Mouse (Mus musculus): ENCODE measurements around the gene Krtap4-2. TPM values are rescaled to one million over a fixed set of nuclear protein-coding genes. Genes with fewer than 3 reads are reported as not detected.
"Not testable (repeated sequence)": the region's sequence is repeated elsewhere in the genome, so short reads cannot be mapped to it uniquely, and the experiment has no call there.

Krtap4-2 gene
- polyA plus RNA-seq (2015; fragmentation: Nextera tagmentation; extraction: Ambion mirVana): not detected in 2 replicates

DNA sequence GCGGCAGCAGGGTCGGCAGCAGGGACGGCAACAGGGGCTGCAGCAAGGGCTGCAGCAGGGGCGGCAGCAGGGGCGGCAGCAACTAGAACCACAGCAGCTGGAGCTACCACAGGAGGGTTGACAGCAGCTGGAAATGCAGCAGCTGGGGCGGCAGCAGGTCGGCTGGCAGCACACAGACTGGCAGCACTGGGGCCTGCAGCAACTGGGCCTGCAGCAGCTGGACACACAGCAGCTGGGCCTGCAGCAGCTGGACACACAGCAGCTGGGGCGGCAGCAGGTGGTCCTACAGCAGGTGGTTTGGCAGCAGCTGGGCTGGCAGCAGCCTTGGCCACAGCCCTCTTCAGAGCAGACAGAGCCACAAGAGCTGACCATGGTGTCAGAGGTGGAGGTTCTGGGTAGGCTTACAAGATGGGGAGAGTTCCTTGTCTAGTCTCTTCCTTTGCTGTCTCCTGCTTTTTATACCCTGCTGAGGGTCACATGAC, at the start of gene Krtap4-2:
Krtap4-2 (minus strand) TSS at position 432 of the 482 bp plus-strand sequence.
- H3K36me3 ChIP-seq (ENCODE audit: control insufficient read depth, insufficient read depth, low read length): no peaks in the 10 kb centered on the region
- no peaks in the 10 kb centered on the region for H3K27me3 ChIP-seq (ENCODE audit: control insufficient read depth, insufficient read depth, low read length)
- H3K9ac ChIP-seq (ENCODE audit: low read length): no peak within 1 kb of the TSS
- no peak within 1 kb of the TSS for H3K27ac ChIP-seq (ENCODE audit: low read length)
- no peaks in the 10 kb centered on the region for H3K4me1 ChIP-seq (ENCODE audit: control insufficient read depth, insufficient read depth, low read length)
- H3K4me2 ChIP-seq (ENCODE audit: low read depth, low read length): no peak within 1 kb of the TSS
- WGBS: 34% methylated on average over 7 of the region's 8 CpGs
- H3K9me3 ChIP-seq (replicated peaks; ENCODE audit: control insufficient read depth, low read length): no peaks in the 10 kb centered on the region
- no peak for ATAC-seq (ENCODE audit: insufficient read depth, low FRiP score)
- no peak within 1 kb of the TSS for H3K4me3 ChIP-seq (replicated peaks; ENCODE audit: low read length)

- H3K27ac ChIP-seq (ENCODE audit: low read length): no peak overlapping the region
- H3K4me1 ChIP-seq (ENCODE audit: control insufficient read depth, insufficient read depth, low read length): no peaks in the 10 kb centered on the region
- no peak for ATAC-seq (ENCODE audit: insufficient read depth, low FRiP score)
- 87% methylated on average over 2 of the region's 2 CpGs for WGBS
- H3K4me3 ChIP-seq (replicated peaks; ENCODE audit: low read length): no peak overlapping the region
- H3K9ac ChIP-seq (ENCODE audit: low read length): no peak overlapping the region
- no peaks in the 10 kb centered on the region for H3K27me3 ChIP-seq (ENCODE audit: control insufficient read depth, insufficient read depth, low read length)
- no peaks in the 10 kb centered on the region for H3K36me3 ChIP-seq (ENCODE audit: control insufficient read depth, insufficient read depth, low read length)
- H3K9me3 ChIP-seq (replicated peaks; ENCODE audit: control insufficient read depth, low read length): no peaks in the 10 kb centered on the region
- no peak overlapping the region for H3K4me2 ChIP-seq (ENCODE audit: low read depth, low read length)
Measured at GRCm38 (mm10) chr11:99683481-99683880, 48.6 kb upstream of the Krtap4-2 start.

- Histone ChIP-seq H3K4me1 (ENCODE audit: control insufficient read depth, insufficient read depth, low read length) (no peaks in the 10 kb centered on the region), H3K4me3 (replicated peaks; ENCODE audit: low read length) (no peak within 1 kb of the TSS), H3K9me3 (replicated peaks; ENCODE audit: control insufficient read depth, low read length) (no peaks in the 10 kb centered on the region), H3K27ac (ENCODE audit: low read length) (no peak within 1 kb of the TSS), H3K9ac (ENCODE audit: low read length) (no peak within 1 kb of the TSS), H3K4me2 (ENCODE audit: low read depth, low read length) (no peak within 1 kb of the TSS), H3K27me3 (ENCODE audit: control insufficient read depth, insufficient read depth, low read length) (no peaks in the 10 kb centered on the region), H3K36me3 (ENCODE audit: control insufficient read depth, insufficient read depth, low read length) (no peaks in the 10 kb centered on the region)
- no peak for ATAC-seq (ENCODE audit: insufficient read depth, low FRiP score)
Measured at GRCm38 (mm10) chr11:99665860-99666259, 31.0 kb upstream of the Krtap4-2 start, which contains the start of gene Krtap4-6. Krtap4-6 (minus strand) TSS chr11:99665960.

GRCm38 (mm10) chr11:99662802-99663201, 27.9 kb upstream of the Krtap4-2 start:
- no peak overlapping the region for H3K4me2 ChIP-seq (ENCODE audit: low read depth, low read length)
- no peak for ATAC-seq (ENCODE audit: insufficient read depth, low FRiP score)
- no peak overlapping the region for H3K9ac ChIP-seq (ENCODE audit: low read length)
- no peaks in the 10 kb centered on the region for H3K4me1 ChIP-seq (ENCODE audit: control insufficient read depth, insufficient read depth, low read length)
- no peaks in the 10 kb centered on the region for H3K36me3 ChIP-seq (ENCODE audit: control insufficient read depth, insufficient read depth, low read length)
- H3K9me3 ChIP-seq (replicated peaks; ENCODE audit: control insufficient read depth, low read length): no peaks in the 10 kb centered on the region
- H3K27me3 ChIP-seq (ENCODE audit: control insufficient read depth, insufficient read depth, low read length): no peaks in the 10 kb centered on the region
- WGBS: 83% methylated on average over 10 of the region's 10 CpGs
- no peak overlapping the region for H3K4me3 ChIP-seq (replicated peaks; ENCODE audit: low read length)
- H3K27ac ChIP-seq (ENCODE audit: low read length): no peak overlapping the region

- no peak overlapping the region for H3K4me3 ChIP-seq (replicated peaks; ENCODE audit: low read length)
- WGBS: 79% methylated on average over 4 of the region's 4 CpGs
Measured at GRCm38 (mm10) chr11:99659256-99659655, 24.4 kb upstream of the Krtap4-2 start.

DNA sequence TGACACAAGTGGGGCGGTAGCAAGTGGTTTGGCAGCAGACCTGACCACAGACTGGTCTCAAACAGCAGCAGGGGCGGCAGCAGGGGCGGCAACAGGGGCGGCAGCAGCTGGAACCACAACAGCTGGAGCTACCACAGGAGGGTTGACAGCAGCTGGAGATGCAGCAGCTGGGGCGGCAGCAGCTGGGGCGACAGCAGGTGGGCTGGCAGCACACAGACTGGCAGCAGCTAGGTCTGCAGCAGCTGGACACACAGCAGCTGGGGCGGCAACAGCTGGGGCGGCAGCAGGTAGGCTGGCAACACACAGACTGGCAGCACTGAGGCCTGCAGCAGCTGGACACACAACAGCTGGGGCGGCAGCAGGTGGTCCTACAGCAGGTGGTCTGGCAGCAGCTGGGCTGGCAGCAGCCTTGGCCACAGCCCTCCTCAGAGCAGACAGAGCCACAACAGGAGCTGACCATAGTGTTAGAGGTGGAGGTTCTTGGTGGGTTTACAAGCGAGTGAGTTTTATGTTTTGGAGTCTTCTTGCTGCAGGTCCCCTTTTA, 23.7 kb upstream of the Krtap4-2 start, which contains the start of gene Gm11563:
Gm11563 (minus strand) TSS at position 494 of the 544 bp plus-strand sequence.
- H3K4me1 ChIP-seq (ENCODE audit: control insufficient read depth, insufficient read depth, low read length); H3K4me3 ChIP-seq (replicated peaks; ENCODE audit: low read length); ATAC-seq (ENCODE audit: insufficient read depth, low FRiP score); H3K4me2 ChIP-seq (ENCODE audit: low read depth, low read length); H3K36me3 ChIP-seq (ENCODE audit: control insufficient read depth, insufficient read depth, low read length); H3K9me3 ChIP-seq (replicated peaks; ENCODE audit: control insufficient read depth, low read length); H3K27ac ChIP-seq (ENCODE audit: low read length); H3K27me3 ChIP-seq (ENCODE audit: control insufficient read depth, insufficient read depth, low read length); H3K9ac ChIP-seq (ENCODE audit: low read length): not testable (repeated sequence)
- 65% methylated on average over 10 of the region's 10 CpGs for WGBS

More at GRCm38 (mm10) chr11:99659256-99659655, 24.4 kb upstream of the Krtap4-2 start:
- Histone ChIP-seq H3K4me1 (ENCODE audit: control insufficient read depth, insufficient read depth, low read length) (no peaks in the 10 kb centered on the region), H3K9me3 (replicated peaks; ENCODE audit: control insufficient read depth, low read length) (no peaks in the 10 kb centered on the region), H3K4me2 (ENCODE audit: low read depth, low read length) (no peak overlapping the region), H3K36me3 (ENCODE audit: control insufficient read depth, insufficient read depth, low read length) (no peaks in the 10 kb centered on the region), H3K9ac (ENCODE audit: low read length) (no peak overlapping the region), H3K27me3 (ENCODE audit: control insufficient read depth, insufficient read depth, low read length) (no peaks in the 10 kb centered on the region), H3K27ac (ENCODE audit: low read length) (no peak overlapping the region)
- ATAC-seq (ENCODE audit: insufficient read depth, low FRiP score): no peak

DNA sequence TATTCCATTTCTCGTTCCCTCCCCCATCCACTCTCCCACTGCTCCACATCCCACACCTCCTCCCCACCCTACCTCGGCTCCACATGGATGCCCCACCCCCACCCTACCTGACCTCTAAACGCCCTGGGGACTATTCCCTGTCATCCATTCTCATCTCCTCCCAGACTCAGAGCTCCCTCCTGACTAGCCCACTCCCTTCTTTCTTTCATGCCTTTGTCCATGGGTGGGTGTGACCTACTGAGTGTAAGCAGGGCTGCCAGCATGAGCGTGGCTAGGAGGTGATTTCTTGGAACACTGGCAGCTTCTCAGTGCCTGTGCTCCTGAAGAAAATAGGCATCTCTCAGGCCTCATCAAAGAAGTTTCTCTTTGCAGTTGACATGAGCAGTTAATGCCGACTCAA, 22.2 kb upstream of the Krtap4-2 start:
- 46% methylated on average over 5 of the region's 5 CpGs for WGBS
- no peak for ATAC-seq (ENCODE audit: insufficient read depth, low FRiP score)
- no peak overlapping the region for H3K4me2 ChIP-seq (ENCODE audit: low read depth, low read length)

DNA sequence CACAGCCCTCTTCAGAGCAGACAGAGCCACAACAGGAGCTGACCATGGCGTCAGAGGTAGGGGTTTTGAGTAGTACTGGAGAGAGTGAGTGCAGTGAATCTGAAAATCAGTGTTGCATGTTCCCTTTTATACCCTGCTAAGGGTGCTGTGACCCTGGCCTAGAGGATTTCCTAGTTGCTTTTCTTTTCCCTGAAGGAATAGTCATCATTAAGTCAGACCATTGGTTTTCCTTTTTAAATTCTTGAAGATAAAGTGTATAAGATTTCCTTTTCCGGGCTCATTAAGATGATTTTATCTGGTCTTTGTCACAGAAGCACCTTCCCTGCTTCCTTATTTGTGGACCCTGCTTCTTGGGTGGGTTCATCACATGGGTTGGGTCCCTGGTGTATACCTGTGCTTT, 15.3 kb upstream of the Krtap4-2 start, which contains the start of gene Gm11555:
Gm11555 (minus strand) TSS at position 101 of the 400 bp plus-strand sequence.
- 86% methylated on average over 2 of the region's 2 CpGs for WGBS
- H3K36me3 ChIP-seq (ENCODE audit: control insufficient read depth, insufficient read depth, low read length): no peaks in the 10 kb centered on the region
- no peak within 1 kb of the TSS for H3K27ac ChIP-seq (ENCODE audit: low read length)
- ATAC-seq (ENCODE audit: insufficient read depth, low FRiP score): no peak
- H3K4me2 ChIP-seq (ENCODE audit: low read depth, low read length): no peak within 1 kb of the TSS
- no peak within 1 kb of the TSS for H3K9ac ChIP-seq (ENCODE audit: low read length)
- H3K4me1 ChIP-seq (ENCODE audit: control insufficient read depth, insufficient read depth, low read length): no peaks in the 10 kb centered on the region
- H3K27me3 ChIP-seq (ENCODE audit: control insufficient read depth, insufficient read depth, low read length): no peaks in the 10 kb centered on the region
- no peaks in the 10 kb centered on the region for H3K9me3 ChIP-seq (replicated peaks; ENCODE audit: control insufficient read depth, low read length)
- no peak within 1 kb of the TSS for H3K4me3 ChIP-seq (replicated peaks; ENCODE audit: low read length)

More for the DNA sequence above, 22.2 kb upstream of the Krtap4-2 start:
- Histone ChIP-seq H3K27me3 (ENCODE audit: control insufficient read depth, insufficient read depth, low read length) (no peaks in the 10 kb centered on the region), H3K9me3 (replicated peaks; ENCODE audit: control insufficient read depth, low read length) (no peaks in the 10 kb centered on the region), H3K9ac (ENCODE audit: low read length) (no peak overlapping the region), H3K36me3 (ENCODE audit: control insufficient read depth, insufficient read depth, low read length) (no peaks in the 10 kb centered on the region), H3K27ac (ENCODE audit: low read length) (no peak overlapping the region), H3K4me3 (replicated peaks; ENCODE audit: low read length) (no peak overlapping the region), H3K4me1 (ENCODE audit: control insufficient read depth, insufficient read depth, low read length) (no peaks in the 10 kb centered on the region)

DNA sequence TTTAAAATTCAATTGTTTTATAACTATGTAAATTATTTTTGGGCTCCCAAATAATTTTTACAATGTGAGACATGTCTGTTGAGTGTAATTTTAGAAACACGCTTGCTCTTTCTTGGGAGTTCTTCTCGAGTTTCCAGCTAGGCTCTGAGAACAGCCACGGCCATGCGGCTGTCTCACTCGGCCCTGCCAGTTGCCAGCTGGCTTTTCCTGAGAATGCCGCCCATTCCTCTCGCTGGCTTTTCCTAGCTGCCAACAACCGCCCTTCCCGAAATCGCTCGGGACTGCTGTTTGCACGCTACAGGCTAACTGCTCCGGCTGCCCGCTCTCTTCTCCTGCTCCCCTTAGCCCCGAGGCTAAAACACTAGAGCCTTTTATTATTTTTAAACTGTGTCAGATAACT, 11.6 kb upstream of the Krtap4-2 start:
- H3K4me1 ChIP-seq (ENCODE audit: control insufficient read depth, insufficient read depth, low read length): no peaks in the 10 kb centered on the region
- no peak for ATAC-seq (ENCODE audit: insufficient read depth, low FRiP score)
- WGBS: 84% methylated on average over 15 of the region's 15 CpGs
- no peak overlapping the region for H3K4me3 ChIP-seq (replicated peaks; ENCODE audit: low read length)
- no peak overlapping the region for H3K9ac ChIP-seq (ENCODE audit: low read length)
- H3K4me2 ChIP-seq (ENCODE audit: low read depth, low read length): no peak overlapping the region
- H3K27ac ChIP-seq (ENCODE audit: low read length): no peak overlapping the region
- no peaks in the 10 kb centered on the region for H3K27me3 ChIP-seq (ENCODE audit: control insufficient read depth, insufficient read depth, low read length)
- H3K36me3 ChIP-seq (ENCODE audit: control insufficient read depth, insufficient read depth, low read length): no peaks in the 10 kb centered on the region
- H3K9me3 ChIP-seq (replicated peaks; ENCODE audit: control insufficient read depth, low read length): no peaks in the 10 kb centered on the region
